Mouse (Mus musculus) kidney, embryonic 15.5 days (tissue): ENCODE results near the gene Olfr1467. TPM values are rescaled to one million over a fixed set of nuclear protein-coding genes. Genes with fewer than 3 reads are reported as not detected.

Experiments
- ATAC-seq: fragments of 200-750 bp; cut with Nextera tagmentation; replicated peaks from 2 replicates; pipeline ENCODE4 v1.8.0; 2017; ENCODE audit warnings: moderate TSS enrichment; ENCODE audit not compliant: low FRiP score
- H3K27ac ChIP-seq: fragments of 300-500 bp; sonication (generic); 2 replicates; pipeline ENCODE4 v1.5.1; 2015; ENCODE audit warnings: mild to moderate bottlenecking, inconsistent platforms
- H3K27me3 ChIP-seq: fragments of 300-500 bp; sonication (generic); 2 replicates; pipeline ENCODE4 v1.6.1; 2015; ENCODE audit warnings: inconsistent platforms
- H3K36me3 ChIP-seq: fragments of 300-500 bp; sonication (generic); 2 replicates; pipeline ENCODE4 v1.6.1; 2015; ENCODE audit warnings: inconsistent platforms
- H3K4me1 ChIP-seq: fragments of 300-500 bp; sonication (generic); 2 replicates; pipeline ENCODE4 v1.6.1; 2015; ENCODE audit warnings: inconsistent platforms
- H3K4me2 ChIP-seq: fragments of 300-500 bp; sonication (generic); 2 replicates; pipeline ENCODE4 v1.6.1; 2015; ENCODE audit warnings: moderate library complexity, mild to moderate bottlenecking, inconsistent platforms
- H3K4me3 ChIP-seq: fragments of 300-500 bp; sonication (generic); replicated peaks from 2 replicates; pipeline ENCODE4 v1.5.1; 2015; ENCODE audit warnings: mild to moderate bottlenecking, inconsistent platforms
- H3K9ac ChIP-seq: fragments of 300-500 bp; sonication (generic); 2 replicates; pipeline ENCODE4 v1.6.1; 2015; ENCODE audit warnings: mild to moderate bottlenecking, inconsistent platforms
- H3K9me3 ChIP-seq: fragments of 300-500 bp; sonication (generic); replicated peaks from 2 replicates; pipeline ENCODE4 v1.6.1; 2016; ENCODE audit warnings: inconsistent platforms
- WGBS: fragments of 180-500 bp; shearing (Covaris S2); methylation state at CpG from one replicate; pipeline ENCODE4 v1.1.7; 2015; ENCODE audit warnings: mixed read lengths; 5-methylcytosine and 5-hydroxymethylcytosine counted together
- polyA plus RNA-seq: library from polyadenylated mRNA; unstranded; fragments of >200 nt; fragmentation: Nextera tagmentation; extraction: Ambion mirVana; gene quantifications from 2 replicates; pipeline ENCODE4 v1.2.1, GENCODE M21; 2015

The Olfr1467 gene
- polyA plus RNA-seq = not detected in 2 replicates

GRCm38 (mm10) chr19:13361936-13362335, at the start of gene Olfr1467:
Gene Olfr1467, plus strand, starts transcription at chr19:13362236.
- Histone ChIP-seq H3K4me2 (no peak within 1 kb of the TSS), H3K27ac (no peak within 1 kb of the TSS), H3K4me1 (no peaks in the 10 kb centered on the region), H3K27me3 (no peaks in the 10 kb centered on the region), H3K9ac (no peak within 1 kb of the TSS), H3K36me3 (no peaks in the 10 kb centered on the region), H3K4me3 (no peak within 1 kb of the TSS), H3K9me3 (peaks cover 4% of the 10 kb centered on the region; the same call in 1 of the 2 replicates)
- 69% methylated on average over 2 of the region's 2 CpGs for WGBS
- ATAC-seq = no peak

DNA sequence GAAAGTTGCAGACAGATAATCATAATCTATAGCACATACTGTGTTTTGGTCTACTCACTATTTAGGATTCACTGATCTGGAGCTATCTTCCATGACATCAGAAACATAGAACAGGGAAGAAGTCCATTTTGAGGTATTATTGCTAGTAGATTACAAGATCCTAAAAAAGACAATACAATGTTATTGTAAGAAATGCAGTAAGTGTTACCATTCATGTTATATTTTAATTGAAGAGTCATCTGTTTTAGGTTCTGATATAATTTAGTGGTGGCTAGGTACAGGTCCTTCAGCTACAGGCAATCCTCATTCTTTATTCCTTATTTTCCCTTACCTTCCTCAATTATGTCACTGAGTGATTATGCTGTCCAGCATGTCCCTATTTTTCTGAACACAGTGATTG, 46.6 kb upstream of the Olfr1467 start, which contains the start of gene Olfr1465:
TSS of gene Olfr1465 (minus strand) at position 101 of the 400 bp plus-strand sequence.
- no peaks in the 10 kb centered on the region for H3K4me1 ChIP-seq
- H3K27me3 ChIP-seq = no peaks in the 10 kb centered on the region
- no peak within 1 kb of the TSS for H3K9ac ChIP-seq
- H3K36me3 ChIP-seq = no peaks in the 10 kb centered on the region
- no peak for ATAC-seq
- no peaks in the 10 kb centered on the region for H3K9me3 ChIP-seq
- H3K4me2 ChIP-seq = no peak within 1 kb of the TSS
- H3K27ac ChIP-seq = no peak within 1 kb of the TSS
- H3K4me3 ChIP-seq = no peak within 1 kb of the TSS

GRCm38 (mm10) chr19:13338562-13338961, 23.5 kb upstream of the Olfr1467 start, which contains the start of gene Olfr1466:
Gene Olfr1466, plus strand, starts transcription at chr19:13338862.
- H3K27ac ChIP-seq = no peak within 1 kb of the TSS
- H3K4me1 ChIP-seq = no peaks in the 10 kb centered on the region
- H3K27me3 ChIP-seq = no peaks in the 10 kb centered on the region
- 0 out of 2 replicates have a peak, but pooled peaks cover 4% of the 10 kb centered on the region for H3K9me3 ChIP-seq
- H3K4me3 ChIP-seq = no peak within 1 kb of the TSS
- 88% methylated on average over 2 of the region's 2 CpGs for WGBS
- no peak within 1 kb of the TSS for H3K4me2 ChIP-seq
- no peak for ATAC-seq
- no peaks in the 10 kb centered on the region for H3K36me3 ChIP-seq
- H3K9ac ChIP-seq = no peak within 1 kb of the TSS

DNA sequence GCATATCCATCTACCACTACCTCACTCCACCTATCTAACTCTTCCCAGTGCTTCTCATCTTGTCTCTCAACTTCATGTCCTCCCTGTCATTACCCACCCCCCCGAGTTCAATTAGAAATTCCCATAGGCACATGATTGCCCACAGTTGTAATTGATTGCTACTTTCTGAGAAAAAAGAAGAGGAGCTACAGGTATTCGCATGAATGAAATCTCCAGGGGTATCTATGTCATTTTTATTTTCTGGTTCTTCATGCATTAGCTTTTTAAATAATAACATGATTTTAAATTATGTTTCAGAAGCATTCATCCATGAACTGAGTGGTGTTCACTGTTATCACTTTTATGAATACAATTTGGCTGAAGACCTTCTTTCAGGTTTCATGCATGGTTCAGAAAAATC, 45.5 kb downstream of the Olfr1467 start, which contains the start of gene Olfr1469:
TSS of gene Olfr1469 (plus strand) at position 301 of the 400 bp plus-strand sequence.
- no peak within 1 kb of the TSS for H3K4me3 ChIP-seq
- no peak within 1 kb of the TSS for H3K9ac ChIP-seq
- no peaks in the 10 kb centered on the region for H3K36me3 ChIP-seq
- H3K4me2 ChIP-seq = no peak within 1 kb of the TSS
- H3K4me1 ChIP-seq = no peaks in the 10 kb centered on the region
- no peaks in the 10 kb centered on the region for H3K27me3 ChIP-seq
- no peak within 1 kb of the TSS for H3K27ac ChIP-seq
- H3K9me3 ChIP-seq = no peaks in the 10 kb centered on the region
- ATAC-seq = no peak
- WGBS = 76% methylated on average over 2 of the region's 2 CpGs

Other genes starting within 250 kb of the Olfr1467 start
- not detected in 2 replicates for gene Olfr1459, start 212.7 kb upstream of the Olfr1467 start, polyA plus RNA-seq
- gene Olfr1461, start 199.2 kb upstream of the Olfr1467 start, polyA plus RNA-seq = not detected in 2 replicates
- gene Olfr1462, start 176.5 kb upstream of the Olfr1467 start, polyA plus RNA-seq = not detected in 2 replicates
- gene Olfr1463, start 130.9 kb upstream of the Olfr1467 start, polyA plus RNA-seq = not detected in 2 replicates
- gene Olfr1465, start 46.7 kb upstream of the Olfr1467 start, polyA plus RNA-seq = not detected in 2 replicates
- not detected in 2 replicates for gene Olfr1466, start 23.4 kb upstream of the Olfr1467 start, polyA plus RNA-seq
- gene Olfr1469, start 45.6 kb downstream of the Olfr1467 start, polyA plus RNA-seq = not detected in 2 replicates
- not detected in 2 replicates for gene Olfr1471, start 81.2 kb downstream of the Olfr1467 start, polyA plus RNA-seq
- gene Olfr1472, start 93.8 kb downstream of the Olfr1467 start, polyA plus RNA-seq = not detected in 2 replicates
- not detected in 2 replicates for gene Olfr1474, start 107.3 kb downstream of the Olfr1467 start, polyA plus RNA-seq
- not detected in 2 replicates for gene Olfr1475, start 118.0 kb downstream of the Olfr1467 start, polyA plus RNA-seq
- gene Olfr1477, start 138.3 kb downstream of the Olfr1467 start, polyA plus RNA-seq = not detected in 2 replicates
- not detected in 2 replicates for gene Olfr1480, start 165.7 kb downstream of the Olfr1467 start, polyA plus RNA-seq
- gene Olfr1484, start 221.3 kb downstream of the Olfr1467 start, polyA plus RNA-seq = not detected in 2 replicates